Mouse (Mus musculus): ENCODE measurements around the gene Zc2hc1c. TPM values are rescaled to one million over a fixed set of nuclear protein-coding genes. Genes with fewer than 3 reads are reported as not detected.

Zc2hc1c gene
- polyA plus RNA-seq, 1 experiment = 0.01 TPM

DNA sequence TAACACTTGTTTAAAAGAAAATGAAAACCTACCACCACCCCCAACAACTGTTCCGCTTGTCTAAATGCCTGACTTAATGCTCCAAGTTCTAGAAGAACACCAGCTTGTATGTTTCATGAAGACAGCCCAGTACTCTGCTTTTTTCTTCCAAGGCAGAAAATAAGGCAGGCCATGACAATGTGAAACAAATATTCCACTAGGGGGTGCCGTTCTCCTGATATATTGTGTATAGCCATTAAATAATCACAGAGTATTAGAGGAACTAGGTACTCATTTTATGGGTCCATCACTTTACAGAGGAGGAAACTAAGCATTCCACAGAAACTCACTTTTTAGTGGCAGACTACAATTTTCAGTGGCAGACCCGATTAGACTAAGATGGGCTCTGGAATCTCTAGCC, 58.0 kb downstream of the Zc2hc1c start:
- no peak for TF ChIP-seq GATA1 (IDR thresholded peaks at IDR 0.05; ENCODE audit: low read length)

- TF ChIP-seq GATA1 (IDR thresholded peaks at IDR 0.05; ENCODE audit: low read length) = no peak
These were observed 58.8 kb downstream of the Zc2hc1c start for GRCm38 (mm10) chr12:85347196-85347595.

DNA sequence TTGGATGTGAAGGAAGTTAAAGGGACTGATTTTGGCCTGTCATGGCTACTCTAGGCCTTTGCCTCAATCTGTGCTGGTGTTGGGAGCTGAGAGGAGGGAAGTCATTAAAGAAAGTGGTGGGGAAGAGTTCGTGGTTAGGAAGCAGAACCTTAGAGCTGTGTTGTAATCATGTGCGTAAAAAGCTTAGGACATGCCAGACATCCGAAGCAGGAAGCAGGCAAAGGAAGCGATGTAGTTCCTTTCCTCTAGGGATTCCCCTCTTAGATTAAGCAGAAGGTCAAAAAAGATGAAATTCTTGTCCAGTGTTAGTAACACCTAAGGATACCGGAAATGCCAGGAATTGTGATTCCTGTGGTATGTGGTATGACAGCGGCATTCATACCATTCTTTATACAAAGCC, 59.9 kb downstream of the Zc2hc1c start:
- no peak for TF ChIP-seq GATA1 (IDR thresholded peaks at IDR 0.05; ENCODE audit: low read length)

Other genes with a start within 250 kb of the Zc2hc1c start
- 5.3 and 5.6 TPM in 2 replicates for gene Prox2, start 177.8 kb upstream of the Zc2hc1c start, polyA plus RNA-seq (2012)
- gene Dlst, start 177.8 kb upstream of the Zc2hc1c start, polyA plus RNA-seq (2012) = 737 and 900 TPM in 2 replicates
- gene Rps6kl1, start 137.3 kb upstream of the Zc2hc1c start, polyA plus RNA-seq (2012) = not detected in 2 replicates
- gene Pgf, start 110.8 kb upstream of the Zc2hc1c start, polyA plus RNA-seq (2012) = not detected in 2 replicates
- gene Eif2b2, start 69.1 kb upstream of the Zc2hc1c start, polyA plus RNA-seq (2012) = 251 and 455 TPM in 2 replicates
- 0.54 and 0.84 TPM in 2 replicates for gene Mlh3, start 18.0 kb upstream of the Zc2hc1c start, polyA plus RNA-seq (2012)
- 47.7 and 65.6 TPM in 2 replicates for gene Acyp1, start 153 bp upstream of the Zc2hc1c start, polyA plus RNA-seq (2012)
- gene Nek9, start 50.8 kb downstream of the Zc2hc1c start, polyA plus RNA-seq (2012) = 21.1 and 24.1 TPM in 2 replicates
- gene Tmed10, start 86.3 kb downstream of the Zc2hc1c start, polyA plus RNA-seq (2012) = 199 and 219 TPM in 2 replicates
- 2.8 and 3.7 TPM in 2 replicates for gene Fos, start 185.3 kb downstream of the Zc2hc1c start, polyA plus RNA-seq (2012)

Data from G1E-ER4 (cell line).